Mouse (Mus musculus): ENCODE data around the gene Aar2.
"Not testable (repeated sequence)": the region's sequence is repeated elsewhere in the genome, so short reads cannot be mapped to it uniquely, and the experiment has no call there.

Gene Aar2

GRCm38 (mm10) chr2:156547123-156547891 is at the start of gene Aar2:
Gene Aar2, plus strand, starts transcription at chr2:156547584.
- DNase-seq (ENCODE audit: low spot score): peak; percentile 85

- DNase-seq (ENCODE audit: low spot score): no peak
Observed at GRCm38 (mm10) chr2:156497915-156498314, 49.5 kb upstream of the Aar2 start.

GRCm38 (mm10) chr2:156501025-156501424 is 46.4 kb upstream of the Aar2 start:
- no peak for DNase-seq (ENCODE audit: low spot score)

- DNase-seq (ENCODE audit: low spot score): no peak
Observed at GRCm38 (mm10) chr2:156505533-156505932, 41.9 kb upstream of the Aar2 start.

GRCm38 (mm10) chr2:156512028-156512427 is 35.4 kb upstream of the Aar2 start:
- no peak for DNase-seq (ENCODE audit: low spot score)

- DNase-seq (ENCODE audit: low spot score): no peak
Observed at GRCm38 (mm10) chr2:156512561-156512960, 34.8 kb upstream of the Aar2 start.

- no peak for DNase-seq (ENCODE audit: low spot score)
Observed at GRCm38 (mm10) chr2:156515102-156515501, 32.3 kb upstream of the Aar2 start.

- peak; percentile 53 for DNase-seq (ENCODE audit: low spot score)
Observed at GRCm38 (mm10) chr2:156515565-156516185, 31.7 kb upstream of the Aar2 start.

- not testable (repeated sequence) for DNase-seq (ENCODE audit: low spot score)
Observed at GRCm38 (mm10) chr2:156516678-156517077, 30.7 kb upstream of the Aar2 start.

GRCm38 (mm10) chr2:156518306-156518705 is 29.1 kb upstream of the Aar2 start:
- DNase-seq (ENCODE audit: low spot score): no peak

GRCm38 (mm10) chr2:156519584-156519983 is 27.8 kb upstream of the Aar2 start:
- DNase-seq (ENCODE audit: low spot score): no peak

GRCm38 (mm10) chr2:156522994-156523393 is 24.4 kb upstream of the Aar2 start:
- DNase-seq (ENCODE audit: low spot score): no peak

- no peak for DNase-seq (ENCODE audit: low spot score)
Observed at GRCm38 (mm10) chr2:156524078-156524477, 23.3 kb upstream of the Aar2 start.

GRCm38 (mm10) chr2:156529726-156530125 is 17.7 kb upstream of the Aar2 start:
- no peak for DNase-seq (ENCODE audit: low spot score)

- DNase-seq (ENCODE audit: low spot score): no peak
Observed at GRCm38 (mm10) chr2:156533160-156533559, 14.2 kb upstream of the Aar2 start.

- no peak for DNase-seq (ENCODE audit: low spot score)
Observed at GRCm38 (mm10) chr2:156538817-156539555, 8.4 kb upstream of the Aar2 start.

GRCm38 (mm10) chr2:156540991-156541390 is 6.4 kb upstream of the Aar2 start:
- DNase-seq (ENCODE audit: low spot score): no peak

- DNase-seq (ENCODE audit: low spot score): no peak
Observed at GRCm38 (mm10) chr2:156542410-156542809, 5.0 kb upstream of the Aar2 start.

GRCm38 (mm10) chr2:156543804-156544203 is 3.6 kb upstream of the Aar2 start:
- no peak for DNase-seq (ENCODE audit: low spot score)

GRCm38 (mm10) chr2:156552421-156552820 is 5.0 kb downstream of the Aar2 start:
- no peak for DNase-seq (ENCODE audit: low spot score)

- DNase-seq (ENCODE audit: low spot score): no peak
Observed at GRCm38 (mm10) chr2:156561808-156562207, 14.4 kb downstream of the Aar2 start.

- DNase-seq (ENCODE audit: low spot score): no peak
Observed at GRCm38 (mm10) chr2:156563557-156563956, 16.2 kb downstream of the Aar2 start.

- no peak for DNase-seq (ENCODE audit: low spot score)
Observed at GRCm38 (mm10) chr2:156566512-156566911, 19.1 kb downstream of the Aar2 start.
